Mouse (Mus musculus) hindbrain, embryonic 15.5 days (tissue): ENCODE data around the gene Olfr776. TPM values are rescaled to one million over a fixed set of nuclear protein-coding genes. Genes with fewer than 3 reads are reported as not detected.
"Not testable (repeated sequence)": the region's sequence is repeated elsewhere in the genome, so short reads cannot be mapped to it uniquely, and the experiment has no call there.

Experiments
- ATAC-seq: fragments of 200-750 bp; cut with Nextera tagmentation; 2 replicates; pipeline ENCODE4 v1.8.0; 2017; ENCODE audit warnings: low read depth, moderate number of reproducible peaks, moderate TSS enrichment; ENCODE audit not compliant: low FRiP score
- H3K27ac ChIP-seq: fragments of 300-500 bp; sonication (generic); replicated peaks from 2 replicates; pipeline ENCODE4 v1.5.1; 2015; ENCODE audit warnings: mild to moderate bottlenecking, inconsistent platforms
- H3K27me3 ChIP-seq: fragments of 300-500 bp; sonication (generic); 2 replicates; pipeline ENCODE4 v1.6.1; 2015; ENCODE audit warnings: control low read depth, inconsistent platforms
- H3K36me3 ChIP-seq: fragments of 300-500 bp; sonication (generic); 2 replicates; pipeline ENCODE4 v1.6.1; 2015; ENCODE audit warnings: control low read depth, inconsistent platforms
- H3K4me1 ChIP-seq: fragments of 300-500 bp; sonication (generic); replicated peaks from 2 replicates; pipeline ENCODE4 v1.6.1; 2015; ENCODE audit warnings: control low read depth, inconsistent platforms
- H3K4me2 ChIP-seq: fragments of 300-500 bp; sonication (generic); 2 replicates; pipeline ENCODE4 v1.6.1; 2015; ENCODE audit warnings: moderate library complexity, mild to moderate bottlenecking, inconsistent platforms
- H3K4me3 ChIP-seq: fragments of 300-500 bp; sonication (generic); 2 replicates; pipeline ENCODE4 v1.5.1; 2015; ENCODE audit warnings: mild to moderate bottlenecking, inconsistent platforms
- H3K9ac ChIP-seq: fragments of 300-500 bp; sonication (generic); 2 replicates; pipeline ENCODE4 v1.6.1; 2015; ENCODE audit warnings: inconsistent platforms
- H3K9me3 ChIP-seq: fragments of 300-500 bp; sonication (generic); 2 replicates; pipeline ENCODE4 v1.6.1; 2016; ENCODE audit warnings: control low read depth, inconsistent platforms
- WGBS: fragments of 180-500 bp; shearing (Covaris S2); methylation state at CpG from one replicate; pipeline ENCODE4 v1.1.7; 2015; 5-methylcytosine and 5-hydroxymethylcytosine counted together
- polyA plus RNA-seq: library from polyadenylated mRNA; unstranded; fragments of >200 nt; fragmentation: Nextera tagmentation; extraction: Ambion mirVana; gene quantifications from 2 replicates; pipeline ENCODE4 v1.2.1, GENCODE M21; 2015

Olfr776 gene
- polyA plus RNA-seq, result not detected in 2 replicates

GRCm38 (mm10) chr10:129258827-129259226 is at the start of gene Olfr776:
Olfr776 (plus strand) TSS chr10:129259127.
- no peak within 1 kb of the TSS for H3K9ac ChIP-seq
- H3K4me2 ChIP-seq, result no peak within 1 kb of the TSS
- no peak for ATAC-seq
- no peaks in the 10 kb centered on the region for H3K36me3 ChIP-seq
- no peaks in the 10 kb centered on the region for H3K4me1 ChIP-seq
- H3K27me3 ChIP-seq, result no peaks in the 10 kb centered on the region
- no peaks in the 10 kb centered on the region for H3K9me3 ChIP-seq
- H3K4me3 ChIP-seq, result no peak within 1 kb of the TSS
- H3K27ac ChIP-seq, result no peak within 1 kb of the TSS

- Histone ChIP-seq H3K27me3 (no peaks in the 10 kb centered on the region), H3K4me1 (no peaks in the 10 kb centered on the region), H3K4me2 (no peak overlapping the region), H3K36me3 (no peaks in the 10 kb centered on the region), H3K9ac (no peak overlapping the region), H3K4me3 (no peak overlapping the region), H3K9me3 (no peaks in the 10 kb centered on the region), H3K27ac (no peak overlapping the region)
- WGBS, result 85% methylated on average over 1 of the region's 1 CpGs
- no peak for ATAC-seq
Measured at GRCm38 (mm10) chr10:129230737-129231136, 28.2 kb upstream of the Olfr776 start.

GRCm38 (mm10) chr10:129235904-129236303 is 23.0 kb upstream of the Olfr776 start, which contains the start of gene Olfr774:
Olfr774 (plus strand) TSS chr10:129236204.
- no peak within 1 kb of the TSS for H3K9ac ChIP-seq
- H3K9me3 ChIP-seq, result no peaks in the 10 kb centered on the region
- H3K4me3 ChIP-seq, result no peak within 1 kb of the TSS
- ATAC-seq, result no peak
- no peaks in the 10 kb centered on the region for H3K27me3 ChIP-seq
- H3K36me3 ChIP-seq, result no peaks in the 10 kb centered on the region
- no peak within 1 kb of the TSS for H3K4me2 ChIP-seq
- H3K4me1 ChIP-seq, result no peaks in the 10 kb centered on the region
- no peak within 1 kb of the TSS for H3K27ac ChIP-seq
- WGBS, result 81% methylated on average over 2 of the region's 2 CpGs

- Histone ChIP-seq H3K9me3 (no peaks in the 10 kb centered on the region), H3K4me2 (no peak within 1 kb of the TSS), H3K4me3 (no peak within 1 kb of the TSS), H3K27ac (no peak within 1 kb of the TSS), H3K4me1 (no peaks in the 10 kb centered on the region), H3K27me3 (no peaks in the 10 kb centered on the region), H3K9ac (no peak within 1 kb of the TSS), H3K36me3 (no peaks in the 10 kb centered on the region)
- 63% methylated on average over 3 of the region's 3 CpGs for WGBS
- ATAC-seq, result no peak
Measured at GRCm38 (mm10) chr10:129248112-129248511, 10.8 kb upstream of the Olfr776 start, which contains the start of gene Olfr775. Olfr775 (plus strand) TSS chr10:129248412.

GRCm38 (mm10) chr10:129271081-129271535 is 12.2 kb downstream of the Olfr776 start, which contains the start of gene Olfr777:
Olfr777 (minus strand) TSS chr10:129271485.
- H3K27me3 ChIP-seq, result no peaks in the 10 kb centered on the region
- no peaks in the 10 kb centered on the region for H3K36me3 ChIP-seq
- 98% methylated on average over 2 of the region's 2 CpGs for WGBS
- no peaks in the 10 kb centered on the region for H3K4me1 ChIP-seq
- H3K9ac ChIP-seq, result no peak within 1 kb of the TSS
- no peak within 1 kb of the TSS for H3K4me3 ChIP-seq
- H3K27ac ChIP-seq, result no peak within 1 kb of the TSS
- no peak within 1 kb of the TSS for H3K4me2 ChIP-seq
- no peaks in the 10 kb centered on the region for H3K9me3 ChIP-seq
- no peak for ATAC-seq

GRCm38 (mm10) chr10:129312973-129313372 is 54.0 kb downstream of the Olfr776 start:
- not testable (repeated sequence) for H3K36me3 ChIP-seq, H3K4me3 ChIP-seq, H3K9ac ChIP-seq, H3K27me3 ChIP-seq, H3K4me2 ChIP-seq, H3K27ac ChIP-seq, ATAC-seq, H3K4me1 ChIP-seq, H3K9me3 ChIP-seq
- WGBS, result 75% methylated on average over 1 of the region's 1 CpGs

GRCm38 (mm10) chr10:129313521-129313920 is 54.6 kb downstream of the Olfr776 start:
- not testable (repeated sequence) for H3K9ac ChIP-seq, H3K9me3 ChIP-seq, H3K4me3 ChIP-seq, H3K27ac ChIP-seq, H3K36me3 ChIP-seq, ATAC-seq, H3K4me1 ChIP-seq, H3K27me3 ChIP-seq, H3K4me2 ChIP-seq
- 100% methylated on average over 1 of the region's 1 CpGs for WGBS

Other genes with a start within 250 kb of the Olfr776 start
- not detected in 2 replicates for gene Olfr763, start 248.3 kb upstream of the Olfr776 start, polyA plus RNA-seq
- gene Olfr764-ps1, start 219.2 kb upstream of the Olfr776 start, polyA plus RNA-seq, result not detected in 2 replicates
- not detected in 2 replicates for gene Olfr765, start 209.1 kb upstream of the Olfr776 start, polyA plus RNA-seq
- gene Olfr766-ps1, start 190.2 kb upstream of the Olfr776 start, polyA plus RNA-seq, result not detected in 2 replicates
- gene Olfr767, start 176.2 kb upstream of the Olfr776 start, polyA plus RNA-seq, result not detected in 2 replicates
- not detected in 2 replicates for gene Olfr768, start 159.8 kb upstream of the Olfr776 start, polyA plus RNA-seq
- gene Olfr769, start 141.3 kb upstream of the Olfr776 start, polyA plus RNA-seq, result not detected in 2 replicates
- not detected in 2 replicates for gene Olfr770, start 120.1 kb upstream of the Olfr776 start, polyA plus RNA-seq
- gene Olfr771, start 94.4 kb upstream of the Olfr776 start, polyA plus RNA-seq, result not detected in 2 replicates
- gene Olfr772, start 81.2 kb upstream of the Olfr776 start, polyA plus RNA-seq, result not detected in 2 replicates
- not detected in 2 replicates for gene Olfr773, start 71.7 kb upstream of the Olfr776 start, polyA plus RNA-seq
- gene Olfr774, start 22.9 kb upstream of the Olfr776 start, polyA plus RNA-seq, result not detected in 2 replicates
- gene Olfr775, start 10.7 kb upstream of the Olfr776 start, polyA plus RNA-seq, result not detected in 2 replicates
- gene Olfr777, start 12.4 kb downstream of the Olfr776 start, polyA plus RNA-seq, result not detected in 2 replicates
- gene Olfr780, start 59.0 kb downstream of the Olfr776 start, polyA plus RNA-seq, result not detected in 2 replicates
- not detected in 2 replicates for gene Olfr781, start 69.7 kb downstream of the Olfr776 start, polyA plus RNA-seq
- gene Olfr782, start 89.7 kb downstream of the Olfr776 start, polyA plus RNA-seq, result not detected in 2 replicates
- 0.13 and 0.16 TPM in 2 replicates for gene Olfr784, start 125.0 kb downstream of the Olfr776 start, polyA plus RNA-seq
- not detected in 2 replicates for gene Olfr785, start 146.3 kb downstream of the Olfr776 start, polyA plus RNA-seq
- not detected in 2 replicates for gene Olfr786, start 168.2 kb downstream of the Olfr776 start, polyA plus RNA-seq
- not detected in 2 replicates for gene Olfr787, start 202.7 kb downstream of the Olfr776 start, polyA plus RNA-seq
- gene Olfr788, start 211.9 kb downstream of the Olfr776 start, polyA plus RNA-seq, result not detected in 2 replicates
- not detected in 2 replicates for gene Olfr789, start 225.6 kb downstream of the Olfr776 start, polyA plus RNA-seq
- gene Olfr790, start 239.4 kb downstream of the Olfr776 start, polyA plus RNA-seq, result not detected in 2 replicates